Mouse (Mus musculus) intestine, embryonic 14.5 days (tissue): ENCODE measurements at regions not wholly inside any gene's neighbourhood (a gene's known extent, or its start where the extent isn't known, plus 50 kb on each side); places are given as distances from the start of the nearest gene placed in this dataset.

Experiments used
- ATAC-seq: fragments of 200-750 bp; cut with Nextera tagmentation; replicated peaks from 2 replicates; pipeline ENCODE4 v1.8.0; 2017; ENCODE audit warnings: low read depth, moderate number of reproducible peaks, moderate TSS enrichment, moderate library complexity; ENCODE audit not compliant: low FRiP score, low TSS enrichment
- DNase-seq: peaks from one replicate; pipeline ENCODE4 v3.0.0-alpha.2; 2018; ENCODE audit warnings: low spot score
- H3K27ac ChIP-seq: fragments of 300-500 bp; sonication (generic); 2 replicates; pipeline ENCODE4 v1.5.1; 2014; ENCODE audit warnings: low read depth, mild to moderate bottlenecking, control low read depth
- H3K27me3 ChIP-seq: fragments of 300-500 bp; sonication (generic); replicated peaks from 2 replicates; pipeline ENCODE4 v1.6.1; 2014; ENCODE audit warnings: low read length, control low read depth; ENCODE audit not compliant: control insufficient read depth, insufficient read depth
- H3K36me3 ChIP-seq: fragments of 300-500 bp; sonication (generic); 2 replicates; pipeline ENCODE4 v1.6.1; 2014; ENCODE audit warnings: low read length, control low read depth; ENCODE audit not compliant: control insufficient read depth, insufficient read depth
- H3K4me1 ChIP-seq: fragments of 300-500 bp; sonication (generic); replicated peaks from 2 replicates; pipeline ENCODE4 v1.6.1; 2014; ENCODE audit warnings: low read length, control low read depth, mixed read lengths; ENCODE audit not compliant: control insufficient read depth, insufficient read depth
- H3K4me2 ChIP-seq: fragments of 300-500 bp; sonication (generic); 2 replicates; pipeline ENCODE4 v1.6.1; 2014; ENCODE audit warnings: low read length
- H3K4me3 ChIP-seq: fragments of 300-500 bp; sonication (generic); 2 replicates; pipeline ENCODE4 v1.5.1; 2014; ENCODE audit warnings: low read depth, low read length, control low read depth, mixed read lengths
- H3K9ac ChIP-seq: fragments of 300-500 bp; sonication (generic); 2 replicates; pipeline ENCODE4 v1.6.1; 2014; ENCODE audit warnings: mild to moderate bottlenecking, low read length
- H3K9me3 ChIP-seq: fragments of 300-500 bp; sonication (generic); 2 replicates; pipeline ENCODE4 v1.6.1; 2016; ENCODE audit warnings: low read length, control low read depth; ENCODE audit not compliant: control insufficient read depth
- WGBS: fragments of 180-500 bp; shearing (Covaris S2); extraction: QIAGEN DNeasy Blood & Tissue Kit; methylation state at CpG from one replicate; pipeline ENCODE4 v1.1.7; 2014; 5-methylcytosine and 5-hydroxymethylcytosine counted together

- Histone ChIP-seq H3K4me1 (no peaks in the 10 kb centered on the region), H3K27ac (no peak overlapping the region), H3K4me3 (no peak overlapping the region), H3K36me3 (no peaks in the 10 kb centered on the region), H3K27me3 (no peaks in the 10 kb centered on the region), H3K4me2 (no peak overlapping the region), H3K9me3 (peaks cover 11% of the 10 kb centered on the region), H3K9ac (no peak overlapping the region)
- 78% methylated on average over 1 of the region's 1 CpGs for WGBS
- no peak for ATAC-seq
- no peak for DNase-seq
Observed at GRCm38 (mm10) chr8:26608001-26608400, 369.1 kb upstream of the Zfp703 start.

- no peaks in the 10 kb centered on the region for H3K36me3 ChIP-seq
- H3K9me3 ChIP-seq = peaks cover 11% of the 10 kb centered on the region
- ATAC-seq (no peak), DNase-seq (no peak)
- H3K4me2 ChIP-seq = no peak overlapping the region
- H3K9ac ChIP-seq = no peak overlapping the region
- no peak overlapping the region for H3K4me3 ChIP-seq
- no peaks in the 10 kb centered on the region for H3K27me3 ChIP-seq
- WGBS = 63% methylated on average over 3 of the region's 3 CpGs
- no peak overlapping the region for H3K27ac ChIP-seq
- H3K4me1 ChIP-seq = no peaks in the 10 kb centered on the region
Observed at GRCm38 (mm10) chr8:26608588-26608987, 368.5 kb upstream of the Zfp703 start.

- DNase-seq (no peak), ATAC-seq (no peak)
- Histone ChIP-seq H3K4me1 (no peaks in the 10 kb centered on the region), H3K9ac (no peak overlapping the region), H3K4me2 (no peak overlapping the region), H3K27me3 (no peaks in the 10 kb centered on the region), H3K4me3 (no peak overlapping the region), H3K27ac (no peak overlapping the region), H3K9me3 (peaks cover 3% of the 10 kb centered on the region), H3K36me3 (no peaks in the 10 kb centered on the region)
Observed at GRCm38 (mm10) chr8:26612153-26612552, 365.0 kb upstream of the Zfp703 start.

- peak; percentile 91 for ATAC-seq
- Histone ChIP-seq H3K9ac (no peak overlapping the region), H3K9me3 (no peaks in the 10 kb centered on the region), H3K4me2 (peak overlapping the region; percentile 41), H3K4me3 (no peak overlapping the region), H3K4me1 (peaks cover 21% of the 10 kb centered on the region), H3K27me3 (no peaks in the 10 kb centered on the region), H3K36me3 (no peaks in the 10 kb centered on the region), H3K27ac (peak overlapping the region; percentile 38; the same call in 1 of the 2 replicates)
- WGBS = 6% methylated on average over 12 of the region's 12 CpGs
- DNase-seq = peak; percentile 71
Observed at GRCm38 (mm10) chr8:26622311-26623052, 354.6 kb upstream of the Zfp703 start.

GRCm38 (mm10) chr8:26626186-26626585 lies 350.9 kb upstream of the Zfp703 start:
- Histone ChIP-seq H3K9ac (no peak overlapping the region), H3K4me2 (peak overlapping the region; percentile 16; the same call in 1 of the 2 replicates), H3K4me3 (no peak overlapping the region), H3K27ac (no peak overlapping the region), H3K4me1 (peaks cover 24% of the 10 kb centered on the region), H3K36me3 (no peaks in the 10 kb centered on the region), H3K9me3 (no peaks in the 10 kb centered on the region), H3K27me3 (no peaks in the 10 kb centered on the region)
- ATAC-seq (no peak), DNase-seq (no peak)
- WGBS = 49% methylated on average over 14 of the region's 14 CpGs

GRCm38 (mm10) chr8:26626651-26627077 lies 350.5 kb upstream of the Zfp703 start:
- no peaks in the 10 kb centered on the region for H3K9me3 ChIP-seq
- no peaks in the 10 kb centered on the region for H3K27me3 ChIP-seq
- peaks cover 21% of the 10 kb centered on the region for H3K4me1 ChIP-seq
- H3K27ac ChIP-seq = no peak overlapping the region
- DNase-seq (peak; percentile 65), ATAC-seq (no peak)
- H3K4me3 ChIP-seq = no peak overlapping the region
- no peak overlapping the region for H3K9ac ChIP-seq
- peak overlapping the region; percentile 16; the same call in 1 of the 2 replicates for H3K4me2 ChIP-seq
- 30% methylated on average over 17 of the region's 17 CpGs for WGBS
- no peaks in the 10 kb centered on the region for H3K36me3 ChIP-seq

GRCm38 (mm10) chr8:26627191-26627891 lies 349.8 kb upstream of the Zfp703 start:
- Histone ChIP-seq H3K4me2 (no peak overlapping the region), H3K9ac (no peak overlapping the region), H3K27me3 (no peaks in the 10 kb centered on the region), H3K4me1 (peaks cover 15% of the 10 kb centered on the region), H3K9me3 (no peaks in the 10 kb centered on the region), H3K27ac (no peak overlapping the region), H3K36me3 (no peaks in the 10 kb centered on the region), H3K4me3 (no peak overlapping the region)
- WGBS = 33% methylated on average over 18 of the region's 18 CpGs
- peak; percentile 59 for DNase-seq
- 0 out of 2 replicates have a peak, but pooled peaks have one; percentile 28 for ATAC-seq

- Histone ChIP-seq H3K36me3 (no peaks in the 10 kb centered on the region), H3K9me3 (no peaks in the 10 kb centered on the region), H3K27me3 (no peaks in the 10 kb centered on the region), H3K27ac (no peak overlapping the region), H3K4me1 (peaks cover 14% of the 10 kb centered on the region), H3K9ac (no peak overlapping the region), H3K4me2 (no peak overlapping the region), H3K4me3 (no peak overlapping the region)
- WGBS = 90% methylated on average over 2 of the region's 2 CpGs
- no peak for ATAC-seq
- peak; percentile 7 for DNase-seq
Observed at GRCm38 (mm10) chr8:26630544-26630943, 346.6 kb upstream of the Zfp703 start.
